Mouse (Mus musculus) lung, postnatal 0 days (tissue): ENCODE data around the gene Krtap28-13.

Experiments
- CTCF ChIP-seq: IDR thresholded peaks from 2 replicates; pipeline ENCODE4 v1.5.1; 2016; ENCODE audit warnings: antibody characterized with exemption, mild to moderate bottlenecking
- EP300 ChIP-seq: IDR thresholded peaks from 2 replicates; pipeline ENCODE4 v1.6.1; 2016; ENCODE audit warnings: antibody characterized with exemption, mild to moderate bottlenecking, control low read depth

GRCm38 (mm10) chr1:83044882-83045427 lies 15.8 kb upstream of the Krtap28-13 start, which contains the start of gene Gm47969:
- TF ChIP-seq EP300 = peak; percentile 77
- peak; percentile 45 for TF ChIP-seq CTCF
